Mouse (Mus musculus) midbrain, embryonic 12.5 days (tissue): ENCODE results near the gene Zw10. TPM values are rescaled to one million over a fixed set of nuclear protein-coding genes. Genes with fewer than 3 reads are reported as not detected.

ENCODE experiments used
- ATAC-seq: fragments of 200-750 bp; cut with Nextera tagmentation; 2 replicates; pipeline ENCODE4 v1.8.0; 2017; ENCODE audit warnings: low read depth, moderate TSS enrichment, moderate library complexity; ENCODE audit not compliant: low FRiP score
- H3K27ac ChIP-seq: fragments of 300-500 bp; sonication (generic); replicated peaks from 2 replicates; pipeline ENCODE4 v1.5.1; 2016; ENCODE audit warnings: mild to moderate bottlenecking
- H3K27me3 ChIP-seq: fragments of 300-500 bp; sonication (generic); 2 replicates; pipeline ENCODE4 v1.6.1; 2016; ENCODE audit warnings: mild to moderate bottlenecking
- H3K36me3 ChIP-seq: fragments of 300-500 bp; sonication (generic); 2 replicates; pipeline ENCODE4 v1.6.1; 2016
- H3K4me1 ChIP-seq: fragments of 300-500 bp; sonication (generic); 2 replicates; pipeline ENCODE4 v1.6.1; 2016
- H3K4me2 ChIP-seq: fragments of 300-500 bp; sonication (generic); replicated peaks from 2 replicates; pipeline ENCODE4 v1.6.1; 2016; ENCODE audit warnings: mild to moderate bottlenecking, moderate library complexity
- H3K4me3 ChIP-seq: fragments of 300-500 bp; sonication (generic); 2 replicates; pipeline ENCODE4 v1.5.1; 2016; ENCODE audit warnings: mild to moderate bottlenecking
- H3K9ac ChIP-seq: fragments of 300-500 bp; sonication (generic); replicated peaks from 2 replicates; pipeline ENCODE4 v1.6.1; 2016; ENCODE audit warnings: mild to moderate bottlenecking, moderate library complexity
- H3K9me3 ChIP-seq: fragments of 300-500 bp; sonication (generic); 2 replicates; pipeline ENCODE4 v1.6.1; 2016; ENCODE audit warnings: mild to moderate bottlenecking
- WGBS: fragments of 180-500 bp; shearing (Covaris S2); methylation state at CpG from one replicate; pipeline ENCODE4 v1.1.7; 2016; 5-methylcytosine and 5-hydroxymethylcytosine counted together
- polyA plus RNA-seq: library from polyadenylated mRNA; unstranded; fragments of >200 nt; fragmentation: Nextera tagmentation; extraction: Ambion mirVana; gene quantifications from 2 replicates; pipeline ENCODE4 v1.2.1, GENCODE M21; 2016

Zw10 gene
- polyA plus RNA-seq: 51.9 and 52.3 TPM in 2 replicates

DNA sequence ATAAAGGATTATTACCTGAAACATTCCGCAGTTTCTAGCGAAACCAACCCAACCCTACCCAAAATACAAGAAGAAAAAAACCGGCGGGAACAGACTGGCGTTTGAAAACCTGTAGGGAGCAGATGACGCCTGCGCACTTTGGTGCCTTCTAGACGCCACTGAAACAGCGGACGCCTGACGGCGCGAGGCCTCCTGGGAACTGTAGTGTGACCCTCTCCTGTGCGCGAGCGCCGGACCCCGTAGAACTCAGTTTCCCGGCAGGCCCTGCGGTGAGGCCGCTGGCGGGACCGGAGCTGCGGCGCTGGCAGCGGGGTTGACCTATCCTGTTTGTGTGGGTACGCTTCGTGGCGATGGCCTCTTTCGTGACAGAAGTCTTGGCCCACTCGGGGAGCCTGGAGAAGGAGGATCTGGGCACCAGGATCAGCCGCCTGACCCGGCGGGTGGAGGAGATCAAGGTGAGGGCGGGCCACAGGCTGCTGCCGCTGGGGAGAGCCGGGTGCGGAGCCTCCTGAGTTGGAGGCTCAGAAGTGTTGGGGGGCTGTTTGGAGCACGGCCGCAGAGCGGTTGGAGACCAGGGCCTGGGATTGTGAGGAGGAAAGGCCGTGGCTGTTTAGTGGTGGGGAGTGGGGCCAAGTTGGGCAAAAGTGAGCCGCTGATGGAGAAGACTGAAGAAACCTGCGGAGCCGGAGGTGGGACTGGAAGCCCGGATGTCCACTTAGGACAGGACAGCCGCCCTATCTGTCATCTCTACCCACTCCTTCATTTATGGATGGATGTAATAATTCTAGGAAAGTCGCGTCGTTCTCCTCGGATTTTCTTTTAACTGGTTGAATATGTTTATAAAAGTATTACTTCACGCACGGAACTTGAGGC, at the start of gene Zw10:
Zw10 (plus strand) TSS at position 281 of the 873 bp plus-strand sequence.
- H3K4me3 ChIP-seq: peak within 1 kb of the TSS; percentile 79
- under 1% methylated on average over 53 of the region's 53 CpGs for WGBS
- peak; percentile 99 for ATAC-seq

DNA sequence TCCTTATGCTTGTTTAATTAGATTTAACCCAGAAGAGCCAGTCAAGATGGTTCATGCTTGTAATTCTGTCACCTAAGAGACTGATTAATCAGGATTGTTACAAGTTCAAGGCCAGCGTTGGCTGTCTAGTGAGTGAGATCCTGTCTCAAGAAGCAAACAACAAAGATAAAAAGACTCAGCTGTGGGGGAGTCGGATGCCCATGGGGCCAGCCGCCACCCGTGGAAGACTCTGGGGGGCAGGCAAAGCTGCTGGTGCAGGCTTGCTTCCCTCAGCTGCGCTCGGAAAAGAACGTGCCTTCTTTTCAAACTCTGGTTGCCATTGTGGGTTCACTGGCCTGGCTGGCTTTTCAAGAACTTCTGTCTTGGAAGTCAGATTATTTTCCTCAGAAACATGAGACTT, 39.6 kb upstream of the Zw10 start:
- WGBS: 81% methylated on average over 7 of the region's 7 CpGs
- no peak overlapping the region for H3K27ac ChIP-seq
- ATAC-seq: no peak
- no peak overlapping the region for H3K9ac ChIP-seq
- H3K4me2 ChIP-seq: no peak overlapping the region
- no peaks in the 10 kb centered on the region for H3K9me3 ChIP-seq
- peaks cover 82% of the 10 kb centered on the region for H3K36me3 ChIP-seq
- no peak overlapping the region for H3K4me3 ChIP-seq
- H3K4me1 ChIP-seq: no peaks in the 10 kb centered on the region
- no peaks in the 10 kb centered on the region for H3K27me3 ChIP-seq

More for the DNA sequence above, at the start of gene Zw10:
- Histone ChIP-seq H3K27ac (no peak within 1 kb of the TSS; the same call in 1 of the 2 replicates), H3K4me2 (peak within 1 kb of the TSS; percentile 69), H3K9me3 (no peaks in the 10 kb centered on the region), H3K27me3 (no peaks in the 10 kb centered on the region), H3K4me1 (peaks cover 10% of the 10 kb centered on the region), H3K36me3 (peaks cover 21% of the 10 kb centered on the region), H3K9ac (peak within 1 kb of the TSS; percentile 80)

DNA sequence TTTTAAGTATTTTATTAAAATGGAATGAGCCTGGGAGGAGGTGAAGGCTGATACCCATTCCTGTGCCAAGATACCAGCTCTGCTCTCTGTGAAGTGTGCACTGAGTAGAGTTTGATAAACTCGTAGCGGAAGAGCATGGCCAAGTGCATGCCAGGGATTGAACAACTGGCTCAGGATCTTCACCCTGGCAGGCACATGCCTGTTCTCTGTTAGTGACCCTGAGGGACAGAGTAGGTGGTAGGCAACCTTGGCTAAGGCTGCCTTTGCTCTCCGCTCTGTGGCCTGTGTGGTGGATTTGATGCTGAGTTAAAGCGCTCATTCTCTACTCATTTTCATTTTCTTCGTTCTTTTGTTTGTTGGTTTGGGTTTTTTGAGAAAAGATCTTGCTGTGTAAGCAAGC, 34.1 kb upstream of the Zw10 start:
- Histone ChIP-seq H3K27ac (no peak overlapping the region), H3K9ac (no peak overlapping the region), H3K4me3 (no peak overlapping the region), H3K36me3 (peaks cover 65% of the 10 kb centered on the region), H3K9me3 (no peaks in the 10 kb centered on the region), H3K4me1 (no peaks in the 10 kb centered on the region), H3K4me2 (no peak overlapping the region), H3K27me3 (no peaks in the 10 kb centered on the region)
- 94% methylated on average over 5 of the region's 5 CpGs for WGBS
- no peak for ATAC-seq

DNA sequence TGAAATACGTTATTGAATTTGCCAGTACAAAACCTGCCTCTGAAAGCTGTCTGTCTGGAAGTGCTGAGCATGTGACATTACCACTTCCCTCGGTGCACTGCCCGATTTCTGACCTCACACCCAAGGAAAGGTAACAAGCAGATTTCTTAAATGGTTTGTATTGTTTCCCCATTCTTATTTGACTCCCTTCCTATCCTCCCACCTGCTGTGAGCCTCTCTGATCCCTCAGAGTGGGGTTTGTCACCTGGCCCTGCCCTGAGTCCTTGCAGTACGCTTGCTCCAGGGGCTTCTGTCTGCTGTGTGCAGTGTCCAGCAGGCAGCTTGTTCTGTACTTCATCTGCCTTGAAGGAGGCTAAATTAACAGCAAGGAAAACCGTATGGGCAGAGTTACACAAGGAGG, 31.5 kb upstream of the Zw10 start:
- H3K9me3 ChIP-seq: no peaks in the 10 kb centered on the region
- H3K4me3 ChIP-seq: no peak overlapping the region
- no peak overlapping the region for H3K9ac ChIP-seq
- no peaks in the 10 kb centered on the region for H3K4me1 ChIP-seq
- H3K4me2 ChIP-seq: no peak overlapping the region
- no peak overlapping the region for H3K27ac ChIP-seq
- H3K27me3 ChIP-seq: no peaks in the 10 kb centered on the region
- peaks cover 70% of the 10 kb centered on the region for H3K36me3 ChIP-seq
- WGBS: 88% methylated on average over 5 of the region's 5 CpGs
- ATAC-seq: no peak

DNA sequence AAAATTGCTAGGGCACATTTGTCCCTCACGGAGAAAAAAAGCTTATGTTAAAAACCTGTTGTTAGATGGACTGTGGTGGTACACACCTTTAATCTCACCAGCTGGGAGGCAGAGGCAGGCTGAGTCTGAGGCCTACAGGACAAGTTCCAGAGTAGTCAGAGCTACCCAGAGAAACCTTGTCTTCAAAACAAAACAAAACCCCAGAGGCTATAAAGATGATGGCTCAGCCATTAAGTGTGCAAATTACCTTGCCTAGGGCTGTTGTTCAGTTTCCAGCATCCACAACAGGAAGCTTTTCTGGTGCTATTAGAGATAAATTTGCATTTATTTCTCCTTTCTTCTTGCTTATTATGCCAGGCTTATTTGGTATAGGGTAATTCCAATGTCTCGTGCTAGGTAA, 30.9 kb upstream of the Zw10 start:
- no peak overlapping the region for H3K4me2 ChIP-seq
- no peaks in the 10 kb centered on the region for H3K27me3 ChIP-seq
- H3K4me1 ChIP-seq: no peaks in the 10 kb centered on the region
- H3K36me3 ChIP-seq: peaks cover 70% of the 10 kb centered on the region
- H3K9me3 ChIP-seq: no peaks in the 10 kb centered on the region
- 88% methylated on average over 2 of the region's 2 CpGs for WGBS
- ATAC-seq: no peak
- H3K27ac ChIP-seq: no peak overlapping the region
- no peak overlapping the region for H3K9ac ChIP-seq
- H3K4me3 ChIP-seq: no peak overlapping the region

DNA sequence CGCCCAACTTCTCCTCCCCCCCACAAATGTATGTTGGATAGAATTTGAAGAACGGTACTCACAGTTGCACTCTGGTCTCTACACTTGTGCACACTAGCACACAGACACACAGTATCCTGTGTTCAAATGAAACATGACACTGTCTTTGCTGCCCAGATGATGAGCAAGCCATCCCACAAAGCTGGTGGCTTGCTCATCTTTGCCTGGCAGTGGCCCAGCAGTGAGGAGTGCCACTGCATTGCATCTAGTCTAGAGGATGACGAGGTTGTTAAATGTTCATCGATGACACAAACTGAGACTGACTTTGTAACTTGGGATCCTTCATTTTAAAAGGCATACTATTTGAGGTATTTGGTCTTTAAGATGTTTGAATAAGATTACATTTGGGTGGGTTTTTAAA, 20.6 kb upstream of the Zw10 start:
- H3K36me3 ChIP-seq: peaks cover 83% of the 10 kb centered on the region
- 97% methylated on average over 4 of the region's 4 CpGs for WGBS
- H3K4me3 ChIP-seq: no peak overlapping the region
- no peak overlapping the region for H3K27ac ChIP-seq
- H3K9me3 ChIP-seq: no peaks in the 10 kb centered on the region
- H3K9ac ChIP-seq: no peak overlapping the region
- H3K4me2 ChIP-seq: no peak overlapping the region
- ATAC-seq: no peak
- no peaks in the 10 kb centered on the region for H3K27me3 ChIP-seq
- H3K4me1 ChIP-seq: no peaks in the 10 kb centered on the region

DNA sequence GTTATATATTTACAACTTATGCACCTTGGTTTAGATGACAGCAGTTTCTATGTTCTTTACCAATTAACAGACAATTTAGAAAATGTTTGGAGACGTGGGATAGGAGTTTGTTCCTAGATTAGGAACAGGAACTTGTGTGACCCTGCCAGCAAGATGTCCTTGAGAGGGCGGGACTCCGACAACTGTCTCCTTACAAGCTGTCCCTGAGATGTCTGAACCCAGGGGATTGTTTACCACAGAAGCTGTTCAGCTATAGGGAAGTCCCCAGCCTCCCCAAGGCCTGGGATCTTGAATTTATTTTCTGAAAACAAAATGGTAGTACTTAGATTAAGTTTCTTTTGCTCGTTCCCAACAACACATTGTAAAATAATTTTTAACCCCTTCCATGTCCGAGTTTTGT, 4.5 kb upstream of the Zw10 start:
- 84% methylated on average over 5 of the region's 5 CpGs for WGBS
- no peak for ATAC-seq
- no peak overlapping the region for H3K4me2 ChIP-seq
- no peaks in the 10 kb centered on the region for H3K36me3 ChIP-seq
- no peaks in the 10 kb centered on the region; the same call in 1 of the 2 replicates for H3K4me1 ChIP-seq
- H3K27me3 ChIP-seq: no peaks in the 10 kb centered on the region
- H3K27ac ChIP-seq: no peak overlapping the region
- H3K4me3 ChIP-seq: no peak overlapping the region
- H3K9ac ChIP-seq: no peak overlapping the region
- no peaks in the 10 kb centered on the region for H3K9me3 ChIP-seq

DNA sequence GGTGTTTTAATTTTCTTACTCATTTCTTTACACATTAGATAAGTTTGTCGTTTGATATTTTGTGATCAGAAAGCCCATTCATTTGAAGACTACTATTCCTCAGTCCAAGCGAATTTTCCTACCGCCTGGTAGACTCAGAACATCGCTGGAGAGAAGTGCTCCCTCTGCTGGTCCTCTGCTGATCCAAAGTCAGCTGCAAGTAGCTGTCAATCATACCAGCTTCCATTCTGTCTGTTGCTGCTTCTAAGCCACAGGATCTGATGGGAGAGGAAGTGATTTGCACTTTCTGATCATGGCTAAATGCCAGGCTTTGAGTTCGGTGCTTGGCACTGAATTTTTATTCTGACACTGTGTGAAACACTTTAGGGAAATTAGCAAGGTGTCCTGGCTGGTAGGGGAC, 4.1 kb upstream of the Zw10 start:
- ATAC-seq: no peak
- WGBS: 18% methylated on average over 5 of the region's 5 CpGs

DNA sequence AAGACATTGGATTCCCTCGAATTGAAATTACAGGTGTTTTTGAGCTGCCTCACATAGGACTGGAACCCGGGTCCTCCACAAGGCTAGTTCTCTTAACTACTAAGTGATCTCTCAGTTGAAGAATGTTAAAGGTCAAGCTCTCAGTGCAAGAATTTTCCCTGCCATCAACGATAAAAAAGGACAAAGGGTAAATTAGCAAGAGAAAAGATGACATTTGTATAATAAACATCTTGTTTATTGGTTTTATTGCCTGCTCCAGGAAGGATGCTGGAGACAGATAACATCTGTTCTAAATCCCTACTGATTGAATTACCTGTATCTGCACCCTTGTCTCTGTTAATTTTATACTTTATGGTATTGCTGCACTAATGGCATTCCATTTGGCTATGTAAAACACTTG, 1.4 kb upstream of the Zw10 start:
- ATAC-seq: no peak

More for the DNA sequence above, 4.1 kb upstream of the Zw10 start:
- Histone ChIP-seq H3K9ac (no peak overlapping the region), H3K4me1 (peaks cover 4% of the 10 kb centered on the region), H3K9me3 (no peaks in the 10 kb centered on the region), H3K4me2 (no peak overlapping the region), H3K27ac (no peak overlapping the region), H3K4me3 (no peak overlapping the region), H3K36me3 (no peaks in the 10 kb centered on the region), H3K27me3 (no peaks in the 10 kb centered on the region)

DNA sequence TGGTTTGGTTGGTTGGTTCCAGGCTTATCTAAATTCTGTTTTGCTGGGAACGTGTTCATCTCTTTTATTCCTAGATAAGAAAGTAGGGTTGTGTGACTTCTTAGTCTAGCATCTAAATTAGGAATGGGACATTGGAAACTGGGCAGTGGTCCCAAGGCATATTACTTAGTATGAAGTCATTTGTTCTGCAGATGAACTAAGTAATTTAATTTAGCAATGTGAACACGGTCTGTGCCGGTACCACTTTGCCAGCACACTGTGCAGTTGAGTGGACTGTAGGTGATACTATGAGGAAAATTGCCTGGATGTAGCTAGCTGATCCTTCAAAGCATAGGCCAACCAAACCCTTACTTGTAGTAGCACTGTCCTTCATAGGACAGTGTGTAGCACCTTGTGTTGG, 21.4 kb downstream of the Zw10 start:
- no peak for ATAC-seq
- Histone ChIP-seq H3K27me3 (no peaks in the 10 kb centered on the region), H3K36me3 (peaks cover 79% of the 10 kb centered on the region), H3K9ac (no peak overlapping the region), H3K9me3 (no peaks in the 10 kb centered on the region), H3K4me2 (no peak overlapping the region), H3K4me1 (no peaks in the 10 kb centered on the region), H3K27ac (no peak overlapping the region), H3K4me3 (no peak overlapping the region)
- WGBS: 94% methylated on average over 3 of the region's 3 CpGs

More for the DNA sequence above, 1.4 kb upstream of the Zw10 start:
- 85% methylated on average over 3 of the region's 3 CpGs for whole genome bisulfite sequencing
- peaks cover 9% of the 10 kb centered on the region; the same call in 1 of the 2 replicates for H3K36me3 ChIP-seq
- H3K27me3 ChIP-seq: no peaks in the 10 kb centered on the region
- no peaks in the 10 kb centered on the region for H3K9me3 ChIP-seq
- H3K4me3 ChIP-seq: no peak overlapping the region
- H3K4me1 ChIP-seq: peaks cover 10% of the 10 kb centered on the region
- no peak overlapping the region for H3K27ac ChIP-seq
- H3K9ac ChIP-seq: no peak overlapping the region
- H3K4me2 ChIP-seq: no peak overlapping the region

DNA sequence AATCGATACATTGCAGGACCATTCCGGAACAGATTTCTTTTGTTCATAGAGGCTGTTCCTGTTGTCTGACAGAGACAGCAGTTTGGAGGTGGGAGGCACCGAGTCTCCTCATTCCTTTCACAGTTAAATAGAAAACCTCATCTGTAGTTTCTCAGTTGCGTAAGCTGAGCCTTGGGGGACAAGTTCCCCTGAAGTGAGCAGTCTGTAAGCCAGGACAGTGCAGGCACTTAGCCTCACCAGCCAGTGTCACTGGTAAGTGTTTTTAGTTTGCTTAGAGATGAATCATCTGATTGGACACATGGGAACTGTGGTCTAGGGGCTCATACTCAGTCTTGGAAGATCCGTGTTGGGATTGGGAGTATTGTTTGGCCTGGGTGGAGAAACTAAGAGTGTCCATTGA, 25.7 kb downstream of the Zw10 start, which contains the start of gene Tmprss5:
Tmprss5 (plus strand) TSS at position 154 of the 400 bp plus-strand sequence.
- ATAC-seq: no peak
- H3K27me3 ChIP-seq: no peaks in the 10 kb centered on the region
- 0 out of 2 replicates have a peak, but pooled peaks cover 4% of the 10 kb centered on the region for H3K4me1 ChIP-seq
- 60% methylated on average over 5 of the region's 5 CpGs for WGBS
- H3K36me3 ChIP-seq: peaks cover 40% of the 10 kb centered on the region
- H3K4me3 ChIP-seq: no peak within 1 kb of the TSS
- no peaks in the 10 kb centered on the region for H3K9me3 ChIP-seq
- H3K27ac ChIP-seq: no peak within 1 kb of the TSS
- no peak within 1 kb of the TSS for H3K4me2 ChIP-seq
- no peak within 1 kb of the TSS for H3K9ac ChIP-seq

DNA sequence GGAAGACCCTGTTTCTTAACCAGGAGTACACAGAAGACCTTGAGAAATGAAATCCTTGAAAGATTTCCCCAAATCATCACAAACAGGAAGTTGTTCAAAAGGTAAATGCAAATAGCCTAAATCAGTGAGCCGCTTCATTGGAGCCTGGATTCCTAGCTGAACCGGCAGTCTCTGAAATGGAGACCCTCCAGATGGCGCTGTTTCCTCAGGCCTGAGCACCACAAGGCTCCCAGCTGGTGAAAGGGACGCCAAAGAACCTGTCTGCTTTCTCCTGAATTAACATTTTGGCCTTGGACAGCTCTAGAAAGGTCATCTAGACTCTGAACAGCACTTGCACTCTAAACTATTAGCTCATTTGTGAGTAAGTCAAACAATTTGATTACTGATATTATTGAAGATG, 26.1 kb downstream of the Zw10 start:
- Histone ChIP-seq H3K27me3 (no peaks in the 10 kb centered on the region), H3K9me3 (no peaks in the 10 kb centered on the region), H3K4me2 (no peak overlapping the region), H3K4me3 (no peak overlapping the region), H3K9ac (no peak overlapping the region), H3K27ac (no peak overlapping the region), H3K4me1 (0 out of 2 replicates have a peak, but pooled peaks cover 4% of the 10 kb centered on the region), H3K36me3 (peaks cover 37% of the 10 kb centered on the region)
- no peak for ATAC-seq
- WGBS: 8% methylated on average over 4 of the region's 4 CpGs
